Mouse (Mus musculus): Measurements from ENCODE around the gene Nufip1.

GRCm38 (mm10) chr14:76171285-76171684 is 60.6 kb downstream of the Nufip1 start:
- no peak for TF ChIP-seq CTCF (IDR thresholded peaks at IDR 0.05; ENCODE audit: extremely low read depth, insufficient read depth, low read length)
- TF ChIP-seq POLR2A (IDR thresholded peaks at IDR 0.05; ENCODE audit: extremely low read depth, insufficient read depth, low read length) = no peak
